Mouse (Mus musculus): ENCODE results near the gene Ibsp. TPM values are rescaled to one million over a fixed set of nuclear protein-coding genes. Genes with fewer than 3 reads are reported as not detected.

The Ibsp gene
- polyA plus RNA-seq, 1 experiment from 2014 or later = not detected

DNA sequence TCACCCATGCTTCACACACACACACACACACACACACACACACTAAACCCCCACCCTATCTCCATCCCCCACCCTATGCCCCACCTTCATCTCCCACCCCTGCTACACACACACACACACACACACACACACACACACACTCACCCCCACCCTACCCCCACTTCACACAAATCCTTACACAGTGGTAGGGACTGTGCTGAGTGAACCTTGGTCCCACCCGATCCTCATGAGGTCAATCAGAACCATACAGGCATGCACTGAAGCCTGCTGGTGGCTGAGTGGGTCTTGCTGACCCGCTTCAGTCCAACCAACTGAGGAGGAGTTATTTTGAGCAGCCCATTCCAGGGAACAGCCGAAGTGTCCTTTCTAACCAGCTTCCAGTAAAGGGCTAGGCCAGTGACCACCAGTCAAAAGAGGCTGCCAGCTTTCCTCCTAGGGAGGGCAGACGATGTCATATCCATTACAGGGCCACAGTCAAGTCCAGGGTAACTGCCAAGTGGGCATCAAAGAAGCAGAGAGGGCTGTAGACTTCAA lies 29.4 kb downstream of the Ibsp start:
- Histone ChIP-seq H3K4me3 (replicated peaks) (no peak overlapping the region), H3K4me2 (no peak overlapping the region), H3K27me3 (no peaks in the 10 kb centered on the region), H3K9ac (no peak overlapping the region), H3K9me3 (replicated peaks) (no peaks in the 10 kb centered on the region), H3K36me3 (replicated peaks) (no peaks in the 10 kb centered on the region), H3K4me1 (replicated peaks) (no peaks in the 10 kb centered on the region; the same call in 1 of the 2 replicates), H3K27ac (replicated peaks) (no peak overlapping the region)
- no peak for ATAC-seq (ENCODE audit: insufficient read depth)
- WGBS (ENCODE audit: insufficient replicate concordance) = 56% methylated on average over 4 of the region's 4 CpGs

DNA sequence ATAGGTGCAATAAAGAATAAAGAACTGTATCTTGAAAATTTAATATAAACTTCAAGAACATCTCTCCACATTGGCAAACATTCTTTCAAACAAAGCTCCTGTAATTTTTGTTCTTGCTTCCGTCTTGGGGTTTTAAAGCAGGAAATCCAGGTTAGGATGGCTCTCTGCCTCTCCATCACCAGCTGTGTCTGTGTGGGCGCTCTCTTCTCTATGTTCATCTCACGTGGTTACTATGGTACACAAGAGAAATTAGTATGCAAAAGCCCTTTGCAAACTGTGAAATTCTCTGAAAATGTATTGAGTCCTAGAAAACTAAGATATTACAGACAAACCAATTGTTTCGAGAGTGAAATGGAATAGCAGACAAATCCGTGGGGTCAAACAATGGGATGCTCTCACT lies 30.4 kb downstream of the Ibsp start:
- H3K9me3 ChIP-seq (replicated peaks) = no peaks in the 10 kb centered on the region
- H3K36me3 ChIP-seq (replicated peaks) = no peaks in the 10 kb centered on the region
- H3K4me1 ChIP-seq (replicated peaks) = no peaks in the 10 kb centered on the region; the same call in 1 of the 2 replicates
- no peak overlapping the region for H3K4me3 ChIP-seq (replicated peaks)
- no peak overlapping the region for H3K4me2 ChIP-seq
- 50% methylated on average over 5 of the region's 5 CpGs for WGBS (ENCODE audit: insufficient replicate concordance)
- H3K27me3 ChIP-seq = no peaks in the 10 kb centered on the region
- no peak overlapping the region for H3K9ac ChIP-seq
- H3K27ac ChIP-seq (replicated peaks) = no peak overlapping the region
- no peak for ATAC-seq (ENCODE audit: insufficient read depth)

DNA sequence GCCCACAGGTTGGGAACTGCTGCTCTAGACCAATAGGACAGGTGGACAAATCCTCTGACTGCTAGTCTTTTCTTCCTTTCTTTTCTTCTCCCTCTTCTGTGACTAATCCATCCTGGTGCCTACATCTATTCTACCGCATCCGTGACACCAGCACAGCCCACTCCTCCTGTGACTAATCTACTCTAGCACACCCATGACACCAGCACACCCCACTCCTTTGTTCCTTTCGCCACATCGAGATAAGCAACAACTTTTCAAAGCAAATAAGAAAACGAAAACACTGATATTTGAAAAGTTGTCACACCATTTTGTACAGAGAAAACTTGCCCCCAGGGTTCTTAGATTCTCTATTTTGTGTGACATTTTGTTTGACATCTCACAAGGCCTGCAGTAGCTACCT lies 31.1 kb downstream of the Ibsp start:
- Histone ChIP-seq H3K9ac (no peak overlapping the region), H3K4me2 (no peak overlapping the region), H3K36me3 (replicated peaks) (no peaks in the 10 kb centered on the region), H3K4me1 (replicated peaks) (no peaks in the 10 kb centered on the region; the same call in 1 of the 2 replicates), H3K27me3 (no peaks in the 10 kb centered on the region), H3K4me3 (replicated peaks) (no peak overlapping the region), H3K27ac (replicated peaks) (no peak overlapping the region), H3K9me3 (replicated peaks) (no peaks in the 10 kb centered on the region)
- ATAC-seq (ENCODE audit: insufficient read depth) = no peak
- WGBS (ENCODE audit: insufficient replicate concordance) = 55% methylated on average over 5 of the region's 5 CpGs

DNA sequence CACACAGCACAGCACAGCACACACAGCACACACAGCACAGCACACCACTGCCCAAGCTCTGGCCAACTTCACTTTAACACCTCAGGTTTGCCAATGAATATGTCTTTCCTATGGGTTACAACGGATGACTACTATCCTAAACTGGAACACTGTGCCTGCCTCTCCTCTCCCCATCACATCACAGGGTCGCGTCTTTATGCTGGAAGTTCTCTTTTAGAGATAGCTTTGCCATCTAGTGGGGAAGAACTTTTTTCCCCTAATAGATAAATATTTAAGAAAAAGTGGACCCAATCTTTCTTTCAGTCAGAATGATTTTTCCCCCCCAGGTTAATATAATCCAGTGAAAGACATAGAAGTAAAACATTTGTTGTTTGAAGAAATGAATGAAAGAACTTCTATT lies 33.3 kb downstream of the Ibsp start:
- no peaks in the 10 kb centered on the region; the same call in 1 of the 2 replicates for H3K4me1 ChIP-seq (replicated peaks)
- no peaks in the 10 kb centered on the region for H3K27me3 ChIP-seq
- no peak overlapping the region for H3K27ac ChIP-seq (replicated peaks)
- H3K9ac ChIP-seq = no peak overlapping the region
- no peak overlapping the region for H3K4me3 ChIP-seq (replicated peaks)
- 46% methylated on average over 3 of the region's 3 CpGs for WGBS (ENCODE audit: insufficient replicate concordance)
- H3K36me3 ChIP-seq (replicated peaks) = no peaks in the 10 kb centered on the region
- H3K9me3 ChIP-seq (replicated peaks) = no peaks in the 10 kb centered on the region
- H3K4me2 ChIP-seq = no peak overlapping the region
- ATAC-seq (ENCODE audit: insufficient read depth) = no peak

DNA sequence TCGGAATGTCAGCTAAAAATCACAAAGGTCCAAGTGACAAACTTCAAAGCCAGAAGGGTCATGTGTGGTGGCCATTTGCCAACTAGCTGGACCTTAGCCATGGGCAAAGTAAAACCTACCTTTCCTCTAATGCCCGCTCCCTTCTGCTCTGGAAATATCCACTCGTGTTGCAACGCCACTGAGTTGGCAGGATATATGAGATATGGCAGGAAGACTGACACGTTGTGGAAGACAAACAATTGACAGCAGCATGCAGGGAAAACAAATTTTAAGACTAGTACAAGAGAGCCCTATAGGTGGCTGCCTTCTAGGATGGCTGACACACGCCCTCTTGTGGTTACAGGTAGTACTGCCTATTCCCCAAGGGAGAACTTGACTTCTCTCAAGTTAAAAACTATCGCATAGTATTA lies 34.3 kb downstream of the Ibsp start:
- Histone ChIP-seq H3K27me3 (no peaks in the 10 kb centered on the region), H3K9me3 (replicated peaks) (no peaks in the 10 kb centered on the region), H3K4me2 (no peak overlapping the region), H3K27ac (replicated peaks) (no peak overlapping the region), H3K9ac (no peak overlapping the region), H3K36me3 (replicated peaks) (no peaks in the 10 kb centered on the region), H3K4me3 (replicated peaks) (no peak overlapping the region), H3K4me1 (replicated peaks) (no peaks in the 10 kb centered on the region; the same call in 1 of the 2 replicates)
- 31% methylated on average over 7 of the region's 7 CpGs for WGBS (ENCODE audit: insufficient replicate concordance)
- ATAC-seq (ENCODE audit: insufficient read depth) = no peak; the same call in 1 of the 2 replicates

DNA sequence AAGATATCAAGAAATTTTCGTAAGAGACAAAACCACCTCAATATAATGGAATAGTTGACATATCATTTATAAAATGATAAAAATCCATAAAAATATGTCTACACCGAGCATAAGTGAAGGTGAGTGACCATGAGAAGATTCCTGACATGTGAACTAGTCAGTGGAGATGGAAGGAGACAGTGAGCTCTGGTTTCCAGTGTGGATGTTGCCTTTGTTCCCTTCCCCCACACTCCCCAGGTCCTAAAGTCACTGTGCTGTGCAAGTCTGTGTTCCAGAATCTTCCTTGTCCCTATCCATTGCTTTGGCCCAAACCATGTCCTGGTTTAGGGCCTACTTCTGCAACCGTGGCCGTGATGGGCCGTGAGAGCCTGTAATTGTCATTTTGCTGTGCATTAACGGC lies 34.7 kb downstream of the Ibsp start:
- H3K4me2 ChIP-seq = no peak overlapping the region
- H3K4me1 ChIP-seq (replicated peaks) = no peaks in the 10 kb centered on the region; the same call in 1 of the 2 replicates
- ATAC-seq (ENCODE audit: insufficient read depth) = no peak
- WGBS (ENCODE audit: insufficient replicate concordance) = 55% methylated on average over 6 of the region's 6 CpGs
- H3K9me3 ChIP-seq (replicated peaks) = no peaks in the 10 kb centered on the region
- H3K27me3 ChIP-seq = no peaks in the 10 kb centered on the region
- H3K4me3 ChIP-seq (replicated peaks) = no peak overlapping the region
- H3K36me3 ChIP-seq (replicated peaks) = no peaks in the 10 kb centered on the region
- no peak overlapping the region for H3K27ac ChIP-seq (replicated peaks)
- no peak overlapping the region for H3K9ac ChIP-seq

DNA sequence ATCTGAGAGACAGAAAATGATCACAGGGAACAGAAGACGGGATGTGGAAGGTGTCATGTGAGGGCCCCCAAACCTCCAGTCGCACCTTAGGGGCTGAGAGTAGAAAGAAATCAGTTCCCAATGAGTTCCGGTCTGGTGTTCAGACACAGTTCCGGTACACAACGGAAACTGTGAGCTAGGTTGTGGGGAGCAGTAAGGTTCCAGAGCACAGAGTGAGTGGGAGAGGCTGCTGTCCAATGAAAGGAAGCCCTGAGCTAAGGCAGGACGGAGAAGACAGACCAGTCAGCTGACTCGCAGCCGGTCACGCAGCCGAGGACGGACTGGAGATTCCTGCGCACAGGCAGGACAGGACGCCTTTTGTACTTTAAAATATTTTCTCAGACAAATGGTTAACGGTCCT lies 35.5 kb downstream of the Ibsp start:
- WGBS (ENCODE audit: insufficient replicate concordance) = 72% methylated on average over 14 of the region's 14 CpGs
- Histone ChIP-seq H3K4me1 (replicated peaks) (no peaks in the 10 kb centered on the region; the same call in 1 of the 2 replicates), H3K9me3 (replicated peaks) (no peaks in the 10 kb centered on the region), H3K27me3 (no peaks in the 10 kb centered on the region), H3K36me3 (replicated peaks) (no peaks in the 10 kb centered on the region), H3K4me2 (no peak overlapping the region), H3K27ac (replicated peaks) (no peak overlapping the region), H3K4me3 (replicated peaks) (no peak overlapping the region), H3K9ac (no peak overlapping the region)
- ATAC-seq (ENCODE audit: insufficient read depth) = no peak

DNA sequence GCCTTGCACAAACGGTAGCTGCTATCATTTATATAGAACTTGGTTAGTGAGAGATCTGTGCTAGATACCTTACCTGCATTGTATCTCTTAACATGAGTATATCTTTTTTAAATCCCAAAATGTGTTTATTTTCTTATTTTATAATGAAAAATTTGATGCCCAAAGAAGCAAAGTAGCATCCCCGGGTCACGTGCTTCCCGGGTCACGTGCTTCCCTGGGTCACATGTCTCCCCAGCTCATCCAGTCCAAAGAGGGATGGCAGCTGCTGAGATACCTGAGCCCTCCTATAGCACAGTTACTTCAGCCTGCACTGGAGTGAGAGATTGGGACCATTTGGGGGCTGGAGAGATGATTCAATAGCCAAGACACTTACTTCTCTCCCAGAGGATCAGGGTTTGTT lies 37.0 kb downstream of the Ibsp start:
- 69% methylated on average over 5 of the region's 5 CpGs for WGBS (ENCODE audit: insufficient replicate concordance)
- H3K36me3 ChIP-seq (replicated peaks) = no peaks in the 10 kb centered on the region

DNA sequence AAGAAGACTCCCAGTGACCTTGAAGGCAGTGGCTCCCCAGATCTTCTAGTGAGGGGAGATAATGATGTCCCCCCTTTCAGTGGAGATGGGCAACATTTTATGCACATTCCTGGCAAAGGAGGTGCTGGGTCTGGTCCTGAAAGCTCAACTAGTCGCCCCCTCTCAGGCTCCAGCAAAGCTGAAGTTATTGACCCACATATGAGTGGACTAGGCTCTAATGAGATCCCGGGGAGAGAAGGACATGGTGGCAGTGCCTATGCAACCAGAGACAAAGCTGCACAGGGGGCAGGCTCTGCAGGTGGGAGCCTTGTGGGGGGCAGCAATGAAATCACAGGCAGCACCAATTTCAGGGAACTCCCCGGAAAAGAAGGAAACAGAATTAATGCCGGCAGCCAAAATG lies 38.5 kb downstream of the Ibsp start:
- 65% methylated on average over 4 of the region's 4 CpGs for WGBS (ENCODE audit: insufficient replicate concordance)
- H3K9me3 ChIP-seq (replicated peaks) = no peaks in the 10 kb centered on the region

More for the DNA sequence above, 37.0 kb downstream of the Ibsp start:
- H3K9me3 ChIP-seq (replicated peaks) = no peaks in the 10 kb centered on the region
- no peaks in the 10 kb centered on the region; the same call in 1 of the 2 replicates for H3K4me1 ChIP-seq (replicated peaks)
- no peak overlapping the region for H3K27ac ChIP-seq (replicated peaks)
- ATAC-seq (ENCODE audit: insufficient read depth) = no peak
- H3K4me2 ChIP-seq = no peak overlapping the region
- H3K4me3 ChIP-seq (replicated peaks) = no peak overlapping the region
- H3K9ac ChIP-seq = no peak overlapping the region
- no peaks in the 10 kb centered on the region for H3K27me3 ChIP-seq

DNA sequence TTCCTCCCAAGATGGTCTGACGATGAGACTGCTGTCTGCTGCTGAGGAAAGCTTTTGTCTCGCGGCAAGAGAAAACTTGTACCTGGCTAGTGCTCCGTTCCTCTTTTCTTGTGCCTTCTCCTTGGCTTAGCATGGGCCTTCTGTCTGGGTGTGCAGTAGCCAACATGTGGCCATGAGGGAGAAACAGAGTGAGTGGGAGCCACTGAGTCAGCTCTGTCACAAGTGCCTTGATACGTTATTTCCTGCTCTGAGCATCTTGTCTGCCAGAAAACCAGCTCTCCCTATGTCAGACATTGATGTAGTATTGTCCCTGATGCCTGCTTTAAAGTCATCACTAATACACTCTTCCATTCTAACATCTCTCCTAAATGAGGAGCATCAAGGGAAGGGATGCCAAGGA lies 40.0 kb downstream of the Ibsp start:
- Histone ChIP-seq H3K27ac (replicated peaks) (no peak overlapping the region), H3K4me2 (no peak overlapping the region), H3K9ac (no peak overlapping the region), H3K27me3 (no peaks in the 10 kb centered on the region), H3K9me3 (replicated peaks) (no peaks in the 10 kb centered on the region), H3K4me3 (replicated peaks) (no peak overlapping the region), H3K36me3 (replicated peaks) (no peaks in the 10 kb centered on the region), H3K4me1 (replicated peaks) (no peaks in the 10 kb centered on the region)
- no peak for ATAC-seq (ENCODE audit: insufficient read depth)
- WGBS (ENCODE audit: insufficient replicate concordance) = 60% methylated on average over 5 of the region's 5 CpGs

More for the DNA sequence above, 38.5 kb downstream of the Ibsp start:
- ATAC-seq (ENCODE audit: insufficient read depth) = no peak
- Histone ChIP-seq H3K36me3 (replicated peaks) (no peaks in the 10 kb centered on the region), H3K27me3 (no peaks in the 10 kb centered on the region), H3K9ac (no peak overlapping the region), H3K4me3 (replicated peaks) (no peak overlapping the region), H3K4me2 (no peak overlapping the region), H3K27ac (replicated peaks) (no peak overlapping the region), H3K4me1 (replicated peaks) (no peaks in the 10 kb centered on the region; the same call in 1 of the 2 replicates)

DNA sequence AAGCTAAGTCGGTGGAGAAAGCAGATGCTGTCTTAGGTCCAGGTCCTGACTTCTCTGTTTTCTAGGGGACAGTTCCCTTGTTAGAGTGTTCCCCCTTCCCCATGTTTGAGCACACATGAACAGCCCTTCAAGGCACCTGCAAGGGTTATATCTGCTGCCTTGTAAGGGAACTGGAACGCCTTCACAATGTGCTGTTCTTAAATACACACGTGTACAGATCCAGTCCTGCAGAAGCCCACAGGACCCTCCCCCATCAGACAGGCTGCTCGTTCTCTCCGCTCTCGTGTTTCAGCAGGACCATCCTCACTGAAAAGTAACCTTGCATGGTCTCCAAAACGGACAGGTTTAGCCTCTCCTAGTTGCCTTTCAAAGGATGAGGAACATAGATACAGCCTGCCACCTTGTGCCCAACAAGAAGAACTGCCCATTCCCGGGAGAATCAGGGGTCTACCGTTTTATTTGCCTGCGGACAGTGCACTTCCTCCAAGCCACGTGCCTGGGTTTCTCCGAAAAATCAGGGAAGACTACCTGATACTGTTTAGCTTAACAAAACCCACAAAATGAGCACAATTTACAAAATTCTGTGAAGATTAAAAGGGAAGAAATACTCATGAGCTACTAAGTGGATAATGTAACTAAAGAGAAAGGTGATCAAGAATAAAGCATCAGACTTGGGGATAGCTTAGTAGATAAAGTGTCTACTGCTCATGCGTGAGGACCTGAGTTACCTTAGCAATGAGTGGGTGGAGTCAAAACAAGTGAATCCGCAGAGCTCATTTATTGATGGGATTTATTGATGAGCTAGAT lies 40.9 kb downstream of the Ibsp start:
- no peak overlapping the region for H3K9ac ChIP-seq
- 22% methylated on average over 14 of the region's 14 CpGs for WGBS (ENCODE audit: insufficient replicate concordance)
- ATAC-seq (ENCODE audit: insufficient read depth) = no peak
- H3K27me3 ChIP-seq = no peaks in the 10 kb centered on the region
- no peaks in the 10 kb centered on the region for H3K4me1 ChIP-seq (replicated peaks)
- no peak overlapping the region for H3K4me3 ChIP-seq (replicated peaks)
- no peak overlapping the region for H3K27ac ChIP-seq (replicated peaks)
- no peaks in the 10 kb centered on the region for H3K9me3 ChIP-seq (replicated peaks)
- H3K36me3 ChIP-seq (replicated peaks) = no peaks in the 10 kb centered on the region
- no peak overlapping the region for H3K4me2 ChIP-seq
